Mouse (Mus musculus): ENCODE data around the gene Plcb1.

Gene Plcb1

DNA sequence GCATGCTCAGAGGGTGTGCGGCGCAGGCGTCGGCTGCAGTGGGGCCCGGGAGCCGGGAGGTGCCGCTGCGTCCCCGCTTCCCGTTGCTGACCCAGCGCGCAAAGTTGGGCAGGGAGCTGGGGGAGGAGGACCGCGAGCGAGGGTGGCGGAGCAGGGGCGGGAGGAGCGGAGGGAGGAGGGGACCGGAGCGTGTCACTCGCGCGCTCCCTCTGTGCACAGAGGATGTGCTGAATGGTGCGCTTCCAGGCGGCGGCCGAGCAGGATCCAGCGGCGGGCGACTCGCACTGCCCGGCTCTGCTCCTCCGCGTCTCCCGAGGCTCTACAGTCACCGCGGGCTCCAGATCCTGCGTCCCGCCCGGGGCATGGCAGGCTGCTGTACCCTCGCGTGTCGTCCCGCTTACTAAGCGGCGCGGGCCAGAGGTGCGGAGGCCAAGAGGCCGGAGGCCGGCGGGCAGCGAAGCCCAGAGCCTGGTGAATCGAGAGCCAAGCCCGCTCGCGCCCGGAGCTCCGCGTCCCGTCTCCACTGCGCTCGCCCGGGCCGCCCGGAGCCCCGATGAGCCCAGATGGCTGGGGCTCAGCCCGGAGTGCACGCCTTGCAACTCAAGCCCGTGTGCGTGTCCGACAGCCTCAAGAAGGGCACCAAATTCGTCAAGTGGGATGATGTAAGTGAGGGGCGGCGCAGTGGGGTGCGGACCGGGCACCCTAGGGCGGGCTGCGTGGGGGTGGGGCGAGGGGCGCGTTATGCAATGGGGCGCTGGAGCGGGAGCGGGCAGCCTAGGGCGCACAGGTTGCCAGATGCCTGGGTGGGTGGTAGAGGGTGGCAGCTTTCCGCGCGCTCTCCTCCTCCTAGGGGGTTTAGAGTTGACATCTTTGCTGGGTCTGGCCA is at the start of gene Plcb1:
Gene Plcb1 (plus strand): TSS at position 98 of the 886 bp plus-strand sequence.
- DNase-seq (ENCODE audit: low read depth, low spot score): peak; percentile 82

DNA sequence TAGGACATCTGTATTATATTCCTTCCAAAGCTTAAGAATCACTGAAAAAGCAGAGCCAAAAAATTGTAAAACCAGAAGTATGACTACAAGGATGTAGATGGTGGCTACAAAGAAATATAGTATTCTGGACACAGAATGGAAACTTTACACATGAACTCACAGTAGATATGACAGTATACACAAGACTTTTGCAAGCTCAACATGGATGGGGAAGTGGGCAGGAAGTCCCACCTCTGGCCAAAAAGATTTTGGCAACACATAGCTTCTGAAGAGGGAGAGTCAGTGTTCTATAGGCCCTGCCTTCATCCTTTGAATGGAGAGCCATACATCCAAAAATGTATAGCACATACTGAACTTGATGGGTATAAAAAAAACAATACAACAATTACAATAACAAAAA is 30.3 kb upstream of the Plcb1 start:
- DNase-seq (ENCODE audit: low read depth, low spot score): no peak

DNA sequence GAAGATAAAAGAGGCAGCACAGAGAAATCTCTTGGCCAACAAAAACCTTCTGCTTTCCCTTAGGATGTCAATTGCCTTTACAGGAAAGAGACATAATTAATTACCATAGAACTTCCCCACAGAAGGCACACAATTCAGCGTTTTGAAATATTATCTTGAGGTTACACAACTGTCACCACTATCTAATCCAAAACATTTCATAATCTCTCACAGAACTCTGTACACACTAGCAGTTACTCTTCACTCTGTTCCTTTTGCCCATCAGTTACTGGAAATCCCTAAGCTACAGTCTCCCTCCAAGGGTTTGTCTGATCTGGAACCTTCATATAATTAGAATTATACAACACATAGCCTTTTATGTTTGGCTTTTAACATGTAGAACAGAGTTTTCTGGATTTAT is 29.8 kb upstream of the Plcb1 start:
- DNase-seq (ENCODE audit: low read depth, low spot score): no peak

DNA sequence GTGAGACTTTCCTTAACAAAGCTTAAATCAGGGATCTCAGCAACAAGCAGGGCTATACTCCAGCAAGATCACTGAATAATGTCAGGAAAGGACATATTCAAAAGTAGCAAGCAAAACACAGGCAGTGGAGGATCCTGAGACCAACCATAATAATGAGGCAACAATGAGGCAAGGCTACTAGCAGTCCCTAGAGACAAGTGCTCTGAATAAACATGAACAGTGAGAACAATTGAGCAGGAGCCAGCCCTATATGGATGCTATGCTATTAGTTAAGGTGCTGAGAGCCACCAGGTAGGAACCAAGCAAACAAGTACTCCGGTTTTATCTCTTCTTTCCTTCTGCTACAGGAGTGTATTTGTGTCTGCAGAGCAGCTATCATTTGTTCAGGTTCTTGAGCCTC is 24.8 kb upstream of the Plcb1 start:
- no peak for DNase-seq (ENCODE audit: low read depth, low spot score)

DNA sequence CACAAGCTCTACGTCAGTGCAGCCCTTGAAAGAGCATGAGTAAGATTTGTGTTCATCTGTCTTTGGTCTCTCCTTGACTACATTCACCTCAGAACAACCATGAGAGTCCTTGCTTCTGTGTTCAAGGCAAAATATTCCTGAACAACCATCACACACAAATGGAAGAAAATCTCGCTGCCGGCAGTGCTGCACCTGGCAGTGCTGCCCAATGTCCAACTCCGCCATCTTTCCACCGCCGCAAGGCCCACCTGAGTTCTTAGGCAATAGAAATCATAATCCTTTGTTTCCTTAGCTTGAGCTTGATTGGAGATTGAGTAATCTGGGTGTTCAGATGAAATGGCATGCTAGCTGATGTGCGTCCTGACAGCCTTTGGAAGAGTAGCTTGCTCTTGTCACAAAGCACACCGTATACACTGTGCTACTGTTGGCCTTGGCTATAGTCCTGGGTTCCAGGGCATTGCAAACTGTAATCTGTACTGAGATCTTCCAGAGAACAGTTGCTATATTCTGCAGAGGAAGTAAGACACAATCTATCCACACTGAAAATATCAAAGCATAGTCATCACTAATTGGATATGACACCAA is 22.4 kb upstream of the Plcb1 start:
- no peak for DNase-seq (ENCODE audit: low read depth, low spot score)

DNA sequence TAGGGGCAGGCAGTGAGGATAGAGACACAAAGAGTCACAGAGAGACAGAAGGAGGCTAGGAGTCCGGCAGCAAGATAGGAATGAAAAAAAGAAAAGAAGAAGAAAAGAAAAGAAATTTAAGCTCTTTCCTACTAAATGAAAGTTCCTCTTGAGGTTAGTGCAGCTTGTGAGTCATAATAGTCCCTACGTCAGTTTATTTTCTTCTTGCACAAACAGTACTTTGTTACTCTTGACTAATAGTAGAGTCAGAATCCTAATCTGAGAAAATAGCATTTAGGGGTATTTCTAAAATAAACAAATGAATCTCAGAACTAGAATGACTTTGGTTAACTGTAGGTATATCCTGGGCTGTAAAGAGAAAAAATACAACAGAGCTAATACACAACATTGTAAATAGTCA is 21.4 kb upstream of the Plcb1 start:
- DNase-seq (ENCODE audit: low read depth, low spot score): no peak

DNA sequence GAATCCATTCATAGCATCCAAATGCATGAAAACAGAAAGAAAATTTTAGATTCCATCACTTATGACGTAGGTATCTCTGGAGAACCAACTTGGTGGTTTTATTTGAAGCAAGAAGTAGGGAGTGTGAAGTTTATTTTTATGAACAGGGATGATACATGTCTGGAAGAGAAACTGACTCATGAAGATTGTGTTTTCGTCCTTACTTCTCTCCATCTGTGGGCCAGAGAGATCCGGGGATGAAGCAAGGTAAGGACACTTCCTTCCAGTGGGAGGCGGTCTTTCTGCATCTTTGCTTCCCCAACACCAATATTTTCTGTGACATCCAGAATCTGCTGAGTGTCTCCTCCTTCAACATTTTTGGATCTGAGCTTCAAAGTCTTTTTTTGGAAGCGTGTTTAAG is 6.0 kb upstream of the Plcb1 start:
- DNase-seq (ENCODE audit: low read depth, low spot score): no peak

DNA sequence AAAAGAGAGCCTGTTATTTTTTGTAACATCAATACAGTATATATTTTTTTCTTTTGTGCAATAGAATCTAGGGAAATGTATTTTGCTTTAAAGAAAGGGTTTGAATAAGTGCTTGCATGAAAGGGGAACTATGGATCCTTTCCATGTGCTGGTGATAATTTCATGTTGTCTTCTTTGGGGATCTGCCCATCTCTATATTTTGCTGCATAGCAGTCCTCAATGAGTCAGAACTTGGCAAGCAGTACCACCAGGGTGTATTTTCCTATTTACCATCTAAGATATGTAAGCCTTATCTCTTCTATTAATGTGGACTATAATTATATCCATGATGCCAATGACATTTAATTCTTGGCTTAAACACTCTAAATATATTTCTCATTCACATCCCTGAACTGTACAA is 5.6 kb upstream of the Plcb1 start:
- no peak for DNase-seq (ENCODE audit: low read depth, low spot score)

DNA sequence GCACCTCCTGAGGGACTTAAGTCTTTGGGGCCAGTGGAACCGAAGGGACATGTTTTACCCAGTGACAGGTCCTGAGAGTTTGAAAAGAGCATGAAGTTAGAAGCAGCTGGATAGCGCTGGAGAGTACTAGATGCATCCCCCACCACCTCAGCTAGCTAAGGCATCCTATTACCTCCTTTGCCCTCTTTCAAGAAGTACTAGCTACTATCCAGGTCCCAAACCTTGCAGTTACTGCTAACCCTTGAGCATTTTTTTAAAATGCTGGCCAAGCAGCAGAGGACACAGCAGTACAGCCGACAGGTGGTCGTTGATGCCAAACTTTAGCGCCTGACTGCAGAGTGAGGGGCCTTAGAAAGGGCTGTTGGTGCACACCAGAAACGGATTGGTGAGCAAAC is 986 bp downstream of the Plcb1 start:
- DNase-seq (ENCODE audit: low read depth, low spot score): peak; percentile 25

DNA sequence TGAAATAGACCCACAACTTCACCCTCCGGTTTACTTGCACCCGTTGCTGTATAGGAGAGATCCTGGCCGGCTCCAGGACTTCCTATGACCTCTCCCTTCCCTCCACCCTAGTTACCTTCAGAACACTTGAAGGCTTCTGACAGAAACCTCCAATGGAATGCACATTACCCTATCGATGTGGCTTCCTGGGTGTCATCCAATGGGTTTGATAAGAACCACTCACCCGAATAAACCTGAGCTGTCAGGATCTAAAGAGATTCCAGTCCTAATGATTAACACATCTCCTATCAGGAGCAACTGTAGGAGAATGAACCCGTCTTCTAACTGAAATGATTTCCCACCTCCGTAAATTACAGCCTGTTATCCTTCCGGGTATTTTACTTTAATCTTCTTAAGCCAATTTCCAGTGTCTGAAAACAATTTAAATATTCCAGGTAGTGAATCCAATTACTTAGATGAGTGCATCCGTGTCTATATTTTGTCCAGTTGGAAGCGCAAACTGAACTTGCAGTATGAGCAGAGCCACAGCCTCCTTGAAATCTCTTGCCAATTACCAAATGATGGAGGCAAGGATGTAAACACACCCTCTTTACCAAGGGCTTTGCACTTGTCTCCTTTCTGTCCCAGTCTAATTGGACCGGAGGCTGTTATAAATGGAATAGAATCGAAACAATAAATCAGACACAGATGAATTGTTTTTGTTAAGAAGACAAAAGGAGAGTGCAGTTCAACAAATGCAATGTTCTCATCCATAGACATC is 1.6 kb downstream of the Plcb1 start:
- DNase-seq (ENCODE audit: low read depth, low spot score): no peak

DNA sequence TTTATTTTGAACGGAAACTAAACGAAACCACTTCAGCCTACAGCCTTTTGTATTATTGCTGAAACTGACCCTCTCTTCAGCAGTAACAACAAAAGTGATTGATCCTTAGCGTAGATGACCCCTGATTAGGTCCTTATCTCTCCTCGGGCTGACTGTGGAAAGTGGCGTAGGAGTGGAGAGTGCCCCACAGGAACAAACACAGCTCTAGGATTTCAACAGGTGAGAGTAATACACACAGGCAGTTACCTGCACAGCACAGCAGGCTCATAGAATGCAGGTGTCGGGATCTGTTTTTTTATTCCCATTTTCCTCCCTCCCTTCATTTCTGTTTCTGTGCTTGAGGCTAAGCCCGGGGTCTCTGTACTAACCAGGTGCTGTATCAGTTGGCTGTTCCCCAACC is 7.1 kb downstream of the Plcb1 start:
- DNase-seq (ENCODE audit: low read depth, low spot score): no peak

DNA sequence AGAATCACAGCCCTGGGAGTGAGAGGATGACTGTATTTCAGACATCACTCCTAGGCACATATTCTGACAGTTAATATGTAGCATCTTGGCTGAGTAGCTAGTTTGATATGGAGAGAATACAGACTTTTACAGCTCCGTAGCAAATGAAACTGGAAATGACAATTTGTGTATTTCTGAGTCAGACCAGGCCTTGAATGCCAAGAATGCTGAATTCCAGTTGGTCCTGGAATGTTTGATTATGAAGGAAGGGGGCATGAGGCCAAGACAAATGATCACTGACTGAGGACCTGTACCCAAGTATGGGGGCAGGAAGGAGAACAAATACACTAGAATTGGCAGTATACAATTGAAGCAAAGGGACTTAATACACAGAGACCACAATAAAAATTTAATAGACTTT is 14.4 kb downstream of the Plcb1 start:
- no peak for DNase-seq (ENCODE audit: low read depth, low spot score)

DNA sequence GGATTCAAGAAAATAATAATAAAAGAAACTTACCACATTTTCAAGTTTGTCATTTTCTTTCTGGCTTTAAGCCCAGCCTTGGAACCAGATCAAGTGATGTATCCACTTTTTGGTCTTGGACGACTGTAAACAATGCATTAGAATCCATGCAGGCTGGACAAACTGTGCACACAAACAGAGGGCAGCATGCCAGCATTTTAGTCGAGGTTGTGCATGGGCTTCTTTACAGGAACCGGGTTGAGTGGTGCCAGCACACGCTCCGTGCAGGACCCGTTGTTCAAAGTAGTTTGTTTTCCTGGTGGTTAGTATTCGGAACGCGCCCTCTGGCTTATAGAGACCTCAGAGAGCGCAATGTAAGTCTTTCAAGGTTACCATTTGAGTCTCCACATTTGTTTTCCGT is 30.5 kb downstream of the Plcb1 start:
- DNase-seq (ENCODE audit: low read depth, low spot score): no peak

DNA sequence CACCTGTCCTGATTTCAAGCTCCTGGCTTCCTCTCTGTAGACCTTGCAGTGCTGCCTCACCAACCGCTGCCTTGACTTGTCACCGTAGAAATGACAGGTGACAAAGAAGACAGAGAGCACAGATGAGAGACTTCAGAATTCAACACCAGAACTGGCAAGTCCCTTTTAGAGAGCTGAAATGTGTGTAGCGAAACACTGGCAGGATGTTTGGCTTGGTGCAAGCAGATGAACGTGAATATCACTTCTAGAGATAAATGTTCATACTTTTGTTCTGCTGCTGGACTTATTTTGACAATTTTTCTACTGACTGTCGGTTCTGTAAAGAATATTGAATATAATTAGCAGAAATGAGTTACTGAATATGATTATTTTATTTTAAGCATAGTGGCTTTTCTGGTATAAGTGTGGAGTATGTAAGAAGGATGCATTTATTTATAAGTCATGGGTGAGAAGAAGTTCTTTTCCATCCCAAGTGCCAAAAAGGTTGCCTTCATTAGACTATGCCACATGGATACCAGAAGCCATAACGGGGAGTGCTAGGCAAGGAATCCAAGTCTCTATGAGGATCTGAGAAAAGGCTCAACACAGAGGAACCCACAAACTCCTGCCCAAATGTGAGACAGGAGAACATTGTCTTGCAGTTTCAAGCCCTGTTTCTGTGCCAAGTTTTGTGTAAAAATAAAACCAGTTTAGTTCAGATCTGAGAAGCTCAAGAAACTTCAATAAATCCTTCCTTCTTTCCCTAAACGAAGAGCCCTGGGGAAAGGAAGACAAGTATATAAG is 31.4 kb downstream of the Plcb1 start:
- DNase-seq (ENCODE audit: low read depth, low spot score): no peak

DNA sequence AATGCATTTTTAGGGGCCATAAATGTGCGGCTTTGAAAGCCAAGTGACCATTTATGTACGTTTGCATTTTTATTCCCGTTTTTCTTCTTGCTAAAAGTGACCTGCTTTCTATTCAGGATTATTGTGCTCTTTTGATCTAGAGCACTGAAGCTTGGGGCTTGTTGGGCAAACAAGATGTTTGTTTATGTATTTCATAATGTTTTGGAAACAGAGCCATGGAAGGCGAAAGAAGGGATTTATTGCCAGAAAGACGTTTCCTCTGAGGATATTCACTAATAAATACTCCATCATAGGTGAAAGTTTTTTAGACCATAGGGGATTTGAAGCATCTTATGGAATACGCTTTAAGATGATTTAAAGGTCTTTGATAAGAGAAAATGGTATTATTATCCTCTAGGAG is 35.3 kb downstream of the Plcb1 start:
- no peak for DNase-seq (ENCODE audit: low read depth, low spot score)

DNA sequence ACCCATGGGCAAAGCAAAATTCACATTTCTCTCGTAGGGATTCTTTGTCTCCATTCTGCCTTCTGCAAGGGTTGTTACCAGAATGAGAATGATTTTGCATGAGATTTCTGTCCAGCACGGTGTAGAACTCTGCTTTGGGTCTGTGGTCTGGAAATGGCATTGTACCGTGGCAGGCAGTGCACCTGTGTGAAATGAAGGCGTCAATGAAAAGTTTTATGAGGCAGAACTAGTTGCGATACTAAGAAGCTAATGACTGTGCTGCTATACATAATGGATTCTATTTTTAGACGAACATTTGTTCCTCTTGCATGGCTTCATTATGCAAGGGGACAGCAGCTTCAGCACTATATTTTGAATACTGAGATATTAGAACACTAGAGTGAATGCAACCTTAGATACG is 39.8 kb downstream of the Plcb1 start:
- no peak for DNase-seq (ENCODE audit: low read depth, low spot score)

DNA sequence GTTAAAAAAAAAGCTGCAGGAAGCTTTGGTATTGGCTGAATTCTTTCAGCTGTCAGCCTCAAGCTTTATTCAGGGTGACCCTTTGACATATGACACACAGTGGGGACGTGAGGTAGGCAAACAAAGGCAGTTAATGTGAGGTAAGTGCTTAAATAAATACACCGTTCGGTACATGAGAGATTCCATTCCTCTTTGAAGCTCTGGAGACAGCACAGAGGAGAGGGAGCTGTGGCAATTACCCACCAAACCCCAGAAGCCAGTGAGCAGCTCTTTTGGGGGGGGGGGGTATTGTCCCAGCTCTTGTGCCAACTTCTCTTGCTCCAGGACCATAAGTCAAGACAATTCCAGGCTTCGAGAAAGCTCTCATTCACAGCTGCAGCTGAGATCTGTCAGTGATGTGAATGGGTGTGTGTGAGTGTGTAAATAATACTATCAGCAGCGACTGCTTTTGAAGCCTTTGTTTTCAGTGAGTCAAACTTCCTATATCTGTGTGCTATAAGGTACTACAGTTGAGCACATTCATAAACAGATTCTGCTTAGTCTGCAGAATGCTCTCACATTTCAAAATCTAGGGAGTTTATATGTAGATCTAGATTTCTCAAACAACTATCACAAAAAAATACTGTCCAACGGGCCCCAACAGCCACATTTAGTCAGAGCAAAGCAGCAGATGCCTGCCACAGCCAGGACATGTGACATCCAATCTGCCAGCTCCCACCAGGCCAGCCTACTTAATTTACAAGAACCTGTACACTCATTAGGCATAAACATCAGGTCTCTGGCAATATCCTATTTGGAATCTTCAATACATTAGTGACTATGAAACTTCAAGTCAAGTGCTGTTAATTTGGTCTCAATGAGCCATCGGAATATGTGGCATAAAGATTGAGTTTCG is 40.5 kb downstream of the Plcb1 start:
- no peak for DNase-seq (ENCODE audit: low read depth, low spot score)

DNA sequence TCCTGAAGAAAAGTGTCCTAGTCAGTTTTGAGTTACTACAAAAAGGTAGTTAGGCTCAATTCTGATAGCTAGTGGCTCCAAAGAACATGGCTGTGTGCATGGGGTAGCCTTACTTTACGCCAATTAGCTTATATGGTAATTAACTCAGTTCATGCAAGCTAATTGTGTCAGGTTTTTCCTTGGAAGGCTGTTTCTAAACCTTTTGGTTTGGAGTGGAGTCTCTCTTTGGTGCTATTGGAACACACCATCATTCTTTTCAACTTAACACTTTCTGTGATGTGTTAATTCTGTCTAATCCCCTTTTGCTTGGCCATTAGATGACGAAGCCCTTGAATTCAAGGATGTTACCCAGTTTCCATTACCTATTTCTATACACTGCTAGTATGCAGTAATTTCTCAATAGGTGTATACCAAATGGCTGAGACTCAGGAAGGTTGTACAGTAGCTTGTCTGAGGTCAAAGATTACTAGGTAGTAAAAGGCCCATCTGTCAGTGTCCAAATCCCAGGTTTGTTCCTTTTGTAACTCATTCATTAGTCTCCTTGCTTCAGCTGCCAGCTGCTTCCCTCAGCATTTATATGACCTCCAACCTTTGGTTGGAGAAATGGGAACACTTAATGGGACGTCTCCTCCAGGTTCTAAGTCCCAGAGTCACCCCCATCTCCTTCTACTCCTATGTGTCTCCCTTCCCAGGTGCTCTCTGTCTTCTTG is 42.1 kb downstream of the Plcb1 start:
- no peak for DNase-seq (ENCODE audit: low read depth, low spot score)

DNA sequence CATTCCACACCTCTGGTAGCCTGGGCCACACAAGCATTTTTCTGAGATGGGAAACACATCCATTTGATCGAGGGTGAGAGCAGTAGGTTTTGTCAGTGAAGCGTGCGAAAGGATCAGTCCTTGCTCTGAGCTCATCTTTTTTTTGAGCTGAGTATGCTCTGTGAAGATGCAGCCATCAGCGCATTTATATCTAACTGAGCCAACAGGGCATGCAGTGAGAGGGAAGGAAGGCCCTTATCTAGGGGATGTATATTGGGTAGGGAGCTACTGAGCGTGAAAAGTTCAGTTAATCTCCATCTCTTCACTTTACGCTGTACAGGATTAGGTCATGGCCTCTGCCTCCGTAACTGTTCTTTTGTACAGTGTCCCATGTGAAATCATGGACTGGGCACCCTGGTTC is 46.0 kb downstream of the Plcb1 start:
- no peak for DNase-seq (ENCODE audit: low read depth, low spot score)

DNA sequence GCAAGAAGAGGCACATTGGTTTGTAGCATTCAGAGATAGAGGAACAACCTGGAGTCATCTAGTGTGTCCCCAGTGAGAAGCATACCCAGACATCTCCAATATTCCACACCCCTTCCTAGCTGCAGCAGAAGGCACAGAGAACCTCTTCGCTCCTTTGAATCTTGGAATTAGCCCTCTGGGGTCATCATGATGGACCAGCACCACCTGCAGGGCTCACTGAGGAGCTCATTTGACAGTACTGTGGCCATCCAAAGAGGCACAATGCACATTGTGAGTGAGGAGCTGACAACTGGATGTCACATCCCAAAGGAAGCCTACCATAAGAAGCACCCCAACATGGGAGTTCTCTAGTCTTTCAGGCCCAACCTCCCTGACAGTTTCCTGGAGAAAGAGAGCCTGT is 50.2 kb downstream of the Plcb1 start:
- DNase-seq (ENCODE audit: low read depth, low spot score): no peak
